Mouse (Mus musculus) limb, embryonic 13.5 days (tissue): ENCODE results near the gene Cnnm2. TPM values are rescaled to one million over a fixed set of nuclear protein-coding genes. Genes with fewer than 3 reads are reported as not detected.

Experiments
- ATAC-seq: fragments of 200-750 bp; cut with Nextera tagmentation; 2 replicates; pipeline ENCODE4 v1.8.0; 2017; ENCODE audit warnings: low read depth, moderate number of reproducible peaks, moderate TSS enrichment; ENCODE audit not compliant: low FRiP score
- H3K27ac ChIP-seq: fragments of 300-500 bp; sonication (generic); 2 replicates; pipeline ENCODE4 v1.5.1; 2015; ENCODE audit warnings: inconsistent platforms, mild to moderate bottlenecking, moderate library complexity
- H3K27me3 ChIP-seq: fragments of 300-500 bp; sonication (generic); 2 replicates; pipeline ENCODE4 v1.6.1; 2015; ENCODE audit warnings: mild to moderate bottlenecking, inconsistent platforms
- H3K36me3 ChIP-seq: fragments of 300-500 bp; sonication (generic); 2 replicates; pipeline ENCODE4 v1.6.1; 2015; ENCODE audit warnings: inconsistent platforms, mild to moderate bottlenecking, moderate library complexity
- H3K4me1 ChIP-seq: fragments of 300-500 bp; sonication (generic); 2 replicates; pipeline ENCODE4 v1.6.1; 2015; ENCODE audit warnings: inconsistent platforms
- H3K4me2 ChIP-seq: fragments of 300-500 bp; sonication (generic); replicated peaks from 2 replicates; pipeline ENCODE4 v1.6.1; 2015; ENCODE audit warnings: inconsistent platforms, mild to moderate bottlenecking, moderate library complexity
- H3K4me3 ChIP-seq: fragments of 300-500 bp; sonication (generic); 2 replicates; pipeline ENCODE4 v1.5.1; 2015; ENCODE audit warnings: moderate library complexity, mild to moderate bottlenecking, inconsistent platforms
- H3K9ac ChIP-seq: fragments of 300-500 bp; sonication (generic); 2 replicates; pipeline ENCODE4 v1.6.1; 2015; ENCODE audit warnings: mild to moderate bottlenecking, inconsistent platforms
- H3K9me3 ChIP-seq: fragments of 300-500 bp; sonication (generic); 2 replicates; pipeline ENCODE4 v1.6.1; 2016; ENCODE audit warnings: inconsistent platforms
- WGBS: fragments of 180-500 bp; shearing (Covaris S2); methylation state at CpG from one replicate; pipeline ENCODE4 v1.1.7; 2015; 5-methylcytosine and 5-hydroxymethylcytosine counted together
- polyA plus RNA-seq: library from polyadenylated mRNA; unstranded; fragments of >200 nt; fragmentation: Nextera tagmentation; extraction: Ambion mirVana; gene quantifications from 2 replicates; pipeline ENCODE4 v1.2.1, GENCODE M21; 2015

The Cnnm2 gene
- polyA plus RNA-seq, 1 experiment from 2014 or later: 4.1 TPM

DNA sequence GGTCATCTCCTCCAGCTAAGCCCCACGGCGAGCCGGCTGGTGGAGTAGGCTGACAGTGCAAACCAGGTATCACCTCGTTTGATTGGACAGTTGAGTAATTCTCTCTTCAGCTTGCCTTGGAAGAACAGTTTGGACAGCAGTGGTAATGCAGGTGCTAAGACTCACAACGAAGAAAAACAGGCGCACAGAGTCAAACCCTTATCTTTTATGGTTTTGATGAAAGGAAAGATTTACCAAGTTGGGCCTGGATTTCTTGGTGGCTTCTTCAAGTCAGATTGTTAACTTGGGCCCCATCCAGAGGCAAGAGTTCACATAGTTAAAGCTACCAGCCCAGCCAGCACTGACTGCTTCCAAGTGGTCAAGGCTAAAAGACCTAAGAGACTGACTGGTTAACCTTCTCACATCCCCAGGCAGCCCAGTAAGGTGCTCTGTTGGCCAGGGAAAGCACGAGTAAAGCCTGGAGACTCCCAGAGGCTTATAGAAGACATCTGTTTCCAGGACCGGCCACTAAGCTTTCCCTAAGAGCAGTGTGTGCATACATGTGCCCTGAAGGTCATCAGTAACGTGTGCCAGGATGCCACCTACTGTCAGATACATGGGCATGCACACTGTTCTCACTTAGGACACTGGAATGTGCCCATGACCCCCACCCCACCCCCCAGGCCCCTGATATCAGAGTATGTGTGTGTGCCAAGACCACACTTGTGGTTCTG, 96.0 kb downstream of the Cnnm2 start:
- no peak overlapping the region for H3K27ac ChIP-seq
- no peak for ATAC-seq
- no peaks in the 10 kb centered on the region for H3K9me3 ChIP-seq
- no peaks in the 10 kb centered on the region for H3K27me3 ChIP-seq
- no peaks in the 10 kb centered on the region for H3K4me1 ChIP-seq
- H3K36me3 ChIP-seq: no peaks in the 10 kb centered on the region
- no peak overlapping the region for H3K9ac ChIP-seq
- 53% methylated on average over 9 of the region's 9 CpGs for WGBS
- H3K4me3 ChIP-seq: no peak overlapping the region
- H3K4me2 ChIP-seq: no peak overlapping the region

- H3K27me3 ChIP-seq: no peaks in the 10 kb centered on the region
- H3K9ac ChIP-seq: no peak overlapping the region
- H3K4me1 ChIP-seq: no peaks in the 10 kb centered on the region
- H3K27ac ChIP-seq: no peak overlapping the region
- no peak overlapping the region for H3K4me2 ChIP-seq
- no peaks in the 10 kb centered on the region for H3K9me3 ChIP-seq
- WGBS: 86% methylated on average over 7 of the region's 7 CpGs
- no peaks in the 10 kb centered on the region for H3K36me3 ChIP-seq
- no peak overlapping the region for H3K4me3 ChIP-seq
- ATAC-seq: no peak
These were observed 96.8 kb downstream of the Cnnm2 start for GRCm38 (mm10) chr19:46858200-46858599.

GRCm38 (mm10) chr19:46862556-46862955, 101.2 kb downstream of the Cnnm2 start:
- no peaks in the 10 kb centered on the region for H3K9me3 ChIP-seq
- no peak overlapping the region for H3K4me2 ChIP-seq
- H3K9ac ChIP-seq: no peak overlapping the region
- H3K27me3 ChIP-seq: no peaks in the 10 kb centered on the region
- H3K4me3 ChIP-seq: no peak overlapping the region
- 39% methylated on average over 3 of the region's 3 CpGs for WGBS
- no peak overlapping the region for H3K27ac ChIP-seq
- no peaks in the 10 kb centered on the region for H3K36me3 ChIP-seq
- no peak for ATAC-seq
- no peaks in the 10 kb centered on the region for H3K4me1 ChIP-seq

DNA sequence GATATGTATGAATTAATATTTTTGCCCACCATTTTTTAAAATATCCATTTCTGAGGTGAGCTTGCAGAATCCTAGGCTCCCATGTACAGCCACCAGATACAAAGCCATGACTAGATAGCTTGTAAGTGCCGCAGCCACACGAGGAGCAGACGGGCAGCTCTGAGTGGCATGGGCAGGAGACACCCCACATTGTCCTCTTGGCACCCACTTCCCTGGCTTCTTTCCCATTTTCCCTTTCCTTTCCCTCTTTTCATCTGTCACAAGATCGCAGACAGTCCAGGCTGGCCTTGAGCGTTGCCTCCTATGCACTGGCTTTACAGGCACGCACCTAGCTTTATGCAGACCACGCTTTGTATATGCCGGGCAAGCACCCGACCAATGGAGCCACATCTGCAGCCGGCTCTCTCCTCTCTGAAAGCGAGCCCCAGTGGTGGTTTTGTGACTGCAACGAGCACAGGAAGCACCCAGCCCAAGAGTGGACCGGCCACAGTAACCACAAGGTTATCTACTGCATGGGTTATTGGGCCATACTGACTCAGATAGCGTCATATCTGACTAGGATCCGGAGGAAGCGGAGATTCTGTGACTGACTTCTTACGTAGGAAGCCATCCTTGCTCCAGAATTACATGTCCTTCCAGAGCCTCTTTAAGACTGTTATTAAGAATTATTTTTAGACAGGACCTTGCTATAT, 102.0 kb downstream of the Cnnm2 start:
- no peak for ATAC-seq
- H3K27ac ChIP-seq: no peak overlapping the region

GRCm38 (mm10) chr19:46864079-46864478, 102.7 kb downstream of the Cnnm2 start:
- peaks cover 3% of the 10 kb centered on the region; the same call in 1 of the 2 replicates for H3K4me1 ChIP-seq
- no peaks in the 10 kb centered on the region for H3K36me3 ChIP-seq
- H3K27me3 ChIP-seq: no peaks in the 10 kb centered on the region
- no peak overlapping the region for H3K9ac ChIP-seq
- H3K9me3 ChIP-seq: no peaks in the 10 kb centered on the region
- WGBS: 48% methylated on average over 6 of the region's 6 CpGs
- ATAC-seq: no peak
- no peak overlapping the region for H3K4me2 ChIP-seq
- H3K27ac ChIP-seq: no peak overlapping the region
- no peak overlapping the region for H3K4me3 ChIP-seq

More for the DNA sequence above, 102.0 kb downstream of the Cnnm2 start:
- Histone ChIP-seq H3K9ac (no peak overlapping the region), H3K4me2 (no peak overlapping the region), H3K4me3 (no peak overlapping the region), H3K27me3 (no peaks in the 10 kb centered on the region), H3K9me3 (no peaks in the 10 kb centered on the region), H3K36me3 (no peaks in the 10 kb centered on the region), H3K4me1 (no peaks in the 10 kb centered on the region)
- 83% methylated on average over 17 of the region's 17 CpGs for WGBS

DNA sequence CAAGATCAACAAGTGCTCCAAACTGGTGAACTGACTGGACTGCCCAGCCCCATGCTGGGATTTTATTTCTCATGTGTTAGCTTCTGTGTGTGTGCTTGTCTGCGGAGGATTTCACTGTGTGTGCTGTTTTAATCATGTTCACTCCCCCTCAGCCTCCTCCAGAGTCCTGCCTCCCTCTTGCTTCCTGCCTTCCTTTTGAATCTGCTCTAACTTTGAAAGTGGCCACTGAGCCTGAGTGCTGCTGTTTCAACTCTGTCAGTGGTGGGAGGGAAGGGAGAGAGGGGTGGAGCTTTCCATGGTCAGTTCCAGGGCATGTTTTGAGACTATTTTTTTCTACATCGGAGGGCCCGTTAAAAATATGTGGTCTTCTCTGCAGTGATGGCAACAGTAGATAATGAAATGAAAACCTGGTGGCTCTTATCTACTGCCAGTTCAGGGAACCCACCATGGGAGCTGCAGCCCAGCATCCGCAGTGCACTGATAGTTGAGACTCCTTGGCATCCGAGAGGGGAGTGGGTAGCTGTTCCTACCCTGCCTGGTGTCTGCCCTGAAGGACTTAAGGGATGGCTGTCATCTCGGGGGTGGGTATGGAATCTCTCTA, 103.4 kb downstream of the Cnnm2 start:
- no peak overlapping the region for H3K4me3 ChIP-seq
- ATAC-seq: no peak
- H3K27ac ChIP-seq: no peak overlapping the region
- no peaks in the 10 kb centered on the region for H3K36me3 ChIP-seq
- H3K4me2 ChIP-seq: no peak overlapping the region
- no peaks in the 10 kb centered on the region for H3K27me3 ChIP-seq
- H3K9me3 ChIP-seq: no peaks in the 10 kb centered on the region
- H3K9ac ChIP-seq: no peak overlapping the region
- H3K4me1 ChIP-seq: peaks cover 8% of the 10 kb centered on the region; the same call in 1 of the 2 replicates
- WGBS: 61% methylated on average over 6 of the region's 6 CpGs

GRCm38 (mm10) chr19:46865381-46865780, 104.0 kb downstream of the Cnnm2 start:
- Histone ChIP-seq H3K27ac (no peak overlapping the region), H3K9ac (no peak overlapping the region), H3K4me2 (no peak overlapping the region), H3K9me3 (no peaks in the 10 kb centered on the region), H3K4me1 (peaks cover 8% of the 10 kb centered on the region; the same call in 1 of the 2 replicates), H3K27me3 (no peaks in the 10 kb centered on the region), H3K4me3 (no peak overlapping the region), H3K36me3 (no peaks in the 10 kb centered on the region)
- WGBS: 78% methylated on average over 4 of the region's 4 CpGs
- ATAC-seq: no peak

DNA sequence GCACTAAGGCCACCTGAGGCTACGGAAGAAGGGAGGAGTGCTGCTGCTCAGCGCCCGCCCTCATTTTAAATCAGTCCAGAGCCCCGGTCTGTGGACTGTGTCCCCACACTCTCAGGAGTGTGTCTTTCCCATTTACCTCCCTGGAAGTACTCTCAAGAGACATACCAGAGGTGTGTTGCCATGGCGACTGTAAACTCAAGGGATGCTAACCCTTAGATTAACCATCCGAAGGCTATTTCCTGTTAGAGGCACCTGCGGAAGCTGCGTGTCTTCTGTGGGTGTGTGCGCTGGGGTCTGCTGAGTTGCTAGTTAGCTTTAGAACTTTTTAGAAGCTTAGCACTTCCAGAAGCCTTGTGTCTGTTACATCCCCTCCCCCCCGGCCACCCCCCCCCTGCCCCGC, 107.7 kb downstream of the Cnnm2 start:
- Histone ChIP-seq H3K27me3 (no peaks in the 10 kb centered on the region), H3K4me2 (peak overlapping the region; percentile 25; the same call in 1 of the 2 replicates), H3K4me1 (peaks cover 8% of the 10 kb centered on the region; the same call in 1 of the 2 replicates), H3K9ac (no peak overlapping the region), H3K27ac (no peak overlapping the region), H3K9me3 (no peaks in the 10 kb centered on the region), H3K36me3 (no peaks in the 10 kb centered on the region), H3K4me3 (no peak overlapping the region)
- WGBS: 53% methylated on average over 11 of the region's 11 CpGs
- ATAC-seq: no peak

GRCm38 (mm10) chr19:46869526-46869925, 108.1 kb downstream of the Cnnm2 start:
- no peak overlapping the region for H3K9ac ChIP-seq
- H3K36me3 ChIP-seq: no peaks in the 10 kb centered on the region
- ATAC-seq: peak; percentile 79
- peak overlapping the region; percentile 25; the same call in 1 of the 2 replicates for H3K4me2 ChIP-seq
- no peak overlapping the region for H3K27ac ChIP-seq
- H3K4me3 ChIP-seq: no peak overlapping the region
- WGBS: 9% methylated on average over 6 of the region's 6 CpGs
- H3K9me3 ChIP-seq: no peaks in the 10 kb centered on the region
- no peaks in the 10 kb centered on the region for H3K27me3 ChIP-seq
- peaks cover 8% of the 10 kb centered on the region; the same call in 1 of the 2 replicates for H3K4me1 ChIP-seq

- Histone ChIP-seq H3K27ac (no peak overlapping the region), H3K9ac (0 out of 2 replicates have a peak overlapping the region, but pooled peaks have one; percentile 20), H3K4me3 (no peak overlapping the region), H3K27me3 (no peaks in the 10 kb centered on the region), H3K4me2 (no peak overlapping the region), H3K9me3 (no peaks in the 10 kb centered on the region), H3K36me3 (no peaks in the 10 kb centered on the region), H3K4me1 (peaks cover 8% of the 10 kb centered on the region; the same call in 1 of the 2 replicates)
- ATAC-seq: no peak
- 95% methylated on average over 4 of the region's 4 CpGs for WGBS
These were observed 109.7 kb downstream of the Cnnm2 start for GRCm38 (mm10) chr19:46871096-46871495.

GRCm38 (mm10) chr19:46871651-46872050, 110.3 kb downstream of the Cnnm2 start:
- ATAC-seq: no peak
- Histone ChIP-seq H3K4me1 (peaks cover 8% of the 10 kb centered on the region; the same call in 1 of the 2 replicates), H3K9me3 (no peaks in the 10 kb centered on the region), H3K27me3 (no peaks in the 10 kb centered on the region), H3K9ac (no peak overlapping the region), H3K4me2 (no peak overlapping the region), H3K27ac (no peak overlapping the region), H3K4me3 (no peak overlapping the region), H3K36me3 (no peaks in the 10 kb centered on the region)
- WGBS: 71% methylated on average over 7 of the region's 7 CpGs

- WGBS: 80% methylated on average over 3 of the region's 3 CpGs
- H3K4me1 ChIP-seq: peaks cover 6% of the 10 kb centered on the region; the same call in 1 of the 2 replicates
- no peak overlapping the region for H3K27ac ChIP-seq
- ATAC-seq: no peak
- no peak overlapping the region for H3K4me2 ChIP-seq
- no peak overlapping the region for H3K4me3 ChIP-seq
- no peaks in the 10 kb centered on the region for H3K36me3 ChIP-seq
- H3K9ac ChIP-seq: no peak overlapping the region
- no peaks in the 10 kb centered on the region for H3K27me3 ChIP-seq
- no peaks in the 10 kb centered on the region for H3K9me3 ChIP-seq
These were observed 112.5 kb downstream of the Cnnm2 start for GRCm38 (mm10) chr19:46873924-46874323.
